Comparison of ENCODE assay signal across 22 mouse cellular contexts in the genomic region with DNA sequence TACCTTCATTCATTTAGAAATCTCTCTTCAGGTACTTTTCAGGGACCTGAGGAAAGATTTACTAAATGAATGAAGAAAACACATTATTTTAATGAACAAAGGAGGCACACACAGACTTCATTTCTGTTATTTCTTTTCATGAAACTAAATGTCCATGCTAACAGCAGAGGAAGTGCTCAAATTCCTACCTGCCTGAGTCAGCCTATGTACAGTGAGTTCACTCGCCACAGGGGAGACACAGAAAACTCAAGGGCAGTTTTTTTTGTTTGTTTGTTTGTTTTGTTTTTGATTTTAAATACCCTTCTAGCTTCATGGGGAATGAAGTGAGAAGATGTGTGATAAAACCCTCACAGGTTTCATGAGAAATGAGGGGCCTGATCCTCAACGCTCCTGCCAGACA.
A peak's percentile ranks its signal among the peaks of the same experiment; 100 is the strongest.
DNase-seq lines count a peak whose midpoint lies in the region; TF ChIP-seq lines count a peak whose summit lies in the region.
"Had no signal": no experiment of that assay in that cellular context is flagged by ENCODE, and none has a peak within 500 bp of the region (broad histone marks: within the 10 kb centered on the region; RNA-seq: fewer than 3 reads in every experiment).

No protein-coding gene starts in this region.

- no peak for TF ChIP-seq POLR2A in embryonic fibroblast, embryonic 13.5 days (IDR thresholded peaks at IDR 0.05; ENCODE audit: low read depth, low read length)

- TF ChIP-seq CTCF in embryonic fibroblast, embryonic 13.5 days (IDR thresholded peaks at IDR 0.05; ENCODE audit: borderline replicate concordance, insufficient read depth, low read length), result no peak

- peak overlapping the region; percentile 26; the same call in 1 of the 2 replicates for H3K27ac ChIP-seq in embryonic fibroblast, embryonic 13.5 days (ENCODE audit: insufficient read depth, low read length)
- H3K27ac ChIP-seq: embryonic facial prominence, embryonic 13.5 days; embryonic facial prominence, embryonic 15.5 days; forebrain, embryonic 13.5 days; forebrain, embryonic 15.5 days had no signal

- H3K4me1 ChIP-seq in embryonic fibroblast, embryonic 13.5 days (ENCODE audit: control insufficient read depth, insufficient read depth, low read length), result peaks cover 3% of the 10 kb centered on the region; the same call in 1 of the 2 replicates
- H3K4me1 ChIP-seq: embryonic facial prominence, embryonic 13.5 days; embryonic facial prominence, embryonic 15.5 days; forebrain, embryonic 13.5 days; forebrain, embryonic 15.5 days had no signal

- no peak overlapping the region for H3K4me3 ChIP-seq in embryonic fibroblast, embryonic 13.5 days (ENCODE audit: insufficient read depth, low read length)
- H3K4me3 ChIP-seq: embryonic facial prominence, embryonic 13.5 days; embryonic facial prominence, embryonic 15.5 days; forebrain, embryonic 13.5 days; forebrain, embryonic 15.5 days had no signal

- peak; percentile 60 for DNase-seq in 3T3-L1 (ENCODE audit: low read depth, low spot score)
- DNase-seq in Muller cell, postnatal 12 days (ENCODE audit: inconsistent ontology term), result peak; percentile 29
- no peak for DNase-seq in urinary bladder, postnatal 14 days (ENCODE audit: low spot score)
- DNase-seq in layer of hippocampus, adult 18-20 months (ENCODE audit: low spot score in 2 of 2), result no peak
- no peak for DNase-seq in yolk sac, embryonic 10.5 days (ENCODE audit: low spot score)
- DNase-seq: adrenal gland, adult 2 months; adrenal gland, postnatal 10 days; adrenal gland, postnatal 25 days; B cell, adult 2 months; cerebellum, adult 11 months; cerebellum, adult 18-20 months; cerebellum, adult 8-10 months; cerebellum, adult 9-11 months; cerebellum, postnatal 14 days; cerebellum, postnatal 36 days; embryo, embryonic 11 days; forebrain, postnatal 0 days had no signal

Comparison
In these comparisons a context has a peak if more than half of its experiments do, and no peak if none do; other contexts are left out.
1. DNase-seq: peak in 3T3-L1 (single experiment) and Muller cell, postnatal 12 days (single experiment); none in urinary bladder, postnatal 14 days (single experiment), layer of hippocampus, adult 18-20 months (0 of 2) and yolk sac, embryonic 10.5 days (single experiment).